Mouse (Mus musculus): ENCODE data around the gene Slc35c1. TPM values are rescaled to one million over a fixed set of nuclear protein-coding genes. Genes with fewer than 3 reads are reported as not detected.

The Slc35c1 gene
- polyA plus RNA-seq, 1 experiment from 2014 or later, result 12.3 TPM

GRCm38 (mm10) chr2:92446656-92447055 lies 13.7 kb downstream of the Slc35c1 start:
- Histone ChIP-seq H3K4me1 (ENCODE audit: control insufficient read depth, low read depth, low read length) (peaks cover 39% of the 10 kb centered on the region), H3K9me3 (replicated peaks; ENCODE audit: control insufficient read depth, low read length) (no peaks in the 10 kb centered on the region), H3K4me2 (ENCODE audit: low read depth, low read length) (no peak overlapping the region), H3K9ac (ENCODE audit: low read depth, low read length) (no peak overlapping the region), H3K36me3 (ENCODE audit: control insufficient read depth, insufficient read depth) (no peaks in the 10 kb centered on the region), H3K4me3 (ENCODE audit: low read depth, low read length) (no peak overlapping the region), H3K27ac (ENCODE audit: low read length) (no peak overlapping the region), H3K27me3 (ENCODE audit: control insufficient read depth, insufficient read depth, low read depth, low read length) (no peaks in the 10 kb centered on the region)
- WGBS (ENCODE audit: insufficient replicate concordance), result 71% methylated on average over 8 of the region's 8 CpGs
- no peak for ATAC-seq (ENCODE audit: low read depth)

- WGBS (ENCODE audit: insufficient replicate concordance), result 52% methylated on average over 9 of the region's 9 CpGs
- Histone ChIP-seq H3K36me3 (ENCODE audit: control insufficient read depth, insufficient read depth) (no peaks in the 10 kb centered on the region), H3K9me3 (replicated peaks; ENCODE audit: control insufficient read depth, low read length) (no peaks in the 10 kb centered on the region), H3K4me2 (ENCODE audit: low read depth, low read length) (no peak overlapping the region; the same call in 1 of the 2 replicates), H3K4me3 (ENCODE audit: low read depth, low read length) (no peak overlapping the region), H3K4me1 (ENCODE audit: control insufficient read depth, low read depth, low read length) (peaks cover 35% of the 10 kb centered on the region), H3K9ac (ENCODE audit: low read depth, low read length) (no peak overlapping the region), H3K27me3 (ENCODE audit: control insufficient read depth, insufficient read depth, low read depth, low read length) (no peaks in the 10 kb centered on the region), H3K27ac (ENCODE audit: low read length) (no peak overlapping the region)
- peak; percentile 70 for ATAC-seq (ENCODE audit: low read depth)
Observed at GRCm38 (mm10) chr2:92445890-92446289, 14.4 kb downstream of the Slc35c1 start.

GRCm38 (mm10) chr2:92444376-92444775 lies 16.0 kb downstream of the Slc35c1 start:
- peak; percentile 85 for ATAC-seq (ENCODE audit: low read depth)

GRCm38 (mm10) chr2:92443313-92443712 lies 17.0 kb downstream of the Slc35c1 start:
- Histone ChIP-seq H3K4me1 (ENCODE audit: control insufficient read depth, low read depth, low read length) (peaks cover 36% of the 10 kb centered on the region), H3K4me3 (ENCODE audit: low read depth, low read length) (no peak overlapping the region), H3K9me3 (replicated peaks; ENCODE audit: control insufficient read depth, low read length) (no peaks in the 10 kb centered on the region), H3K36me3 (ENCODE audit: control insufficient read depth, insufficient read depth) (no peaks in the 10 kb centered on the region), H3K27ac (ENCODE audit: low read length) (no peak overlapping the region), H3K4me2 (ENCODE audit: low read depth, low read length) (no peak overlapping the region), H3K9ac (ENCODE audit: low read depth, low read length) (no peak overlapping the region), H3K27me3 (ENCODE audit: control insufficient read depth, insufficient read depth, low read depth, low read length) (no peaks in the 10 kb centered on the region)
- no peak for ATAC-seq (ENCODE audit: low read depth)
- 64% methylated on average over 4 of the region's 4 CpGs for WGBS (ENCODE audit: insufficient replicate concordance)

More at GRCm38 (mm10) chr2:92444376-92444775, 16.0 kb downstream of the Slc35c1 start:
- no peak overlapping the region for H3K27ac ChIP-seq (ENCODE audit: low read length)
- H3K9ac ChIP-seq (ENCODE audit: low read depth, low read length), result no peak overlapping the region
- no peak overlapping the region for H3K4me2 ChIP-seq (ENCODE audit: low read depth, low read length)
- no peaks in the 10 kb centered on the region for H3K27me3 ChIP-seq (ENCODE audit: control insufficient read depth, insufficient read depth, low read depth, low read length)
- no peaks in the 10 kb centered on the region for H3K36me3 ChIP-seq (ENCODE audit: control insufficient read depth, insufficient read depth)
- WGBS (ENCODE audit: insufficient replicate concordance), result 23% methylated on average over 4 of the region's 4 CpGs
- H3K4me3 ChIP-seq (ENCODE audit: low read depth, low read length), result no peak overlapping the region
- peaks cover 36% of the 10 kb centered on the region for H3K4me1 ChIP-seq (ENCODE audit: control insufficient read depth, low read depth, low read length)
- no peaks in the 10 kb centered on the region for H3K9me3 ChIP-seq (replicated peaks; ENCODE audit: control insufficient read depth, low read length)

GRCm38 (mm10) chr2:92442419-92443001 lies 17.8 kb downstream of the Slc35c1 start:
- Histone ChIP-seq H3K9me3 (replicated peaks; ENCODE audit: control insufficient read depth, low read length) (no peaks in the 10 kb centered on the region), H3K27ac (ENCODE audit: low read length) (no peak overlapping the region), H3K36me3 (ENCODE audit: control insufficient read depth, insufficient read depth) (no peaks in the 10 kb centered on the region), H3K4me1 (ENCODE audit: control insufficient read depth, low read depth, low read length) (peaks cover 40% of the 10 kb centered on the region), H3K4me2 (ENCODE audit: low read depth, low read length) (no peak overlapping the region), H3K4me3 (ENCODE audit: low read depth, low read length) (no peak overlapping the region), H3K27me3 (ENCODE audit: control insufficient read depth, insufficient read depth, low read depth, low read length) (no peaks in the 10 kb centered on the region), H3K9ac (ENCODE audit: low read depth, low read length) (no peak overlapping the region)
- 58% methylated on average over 12 of the region's 12 CpGs for WGBS (ENCODE audit: insufficient replicate concordance)
- no peak for ATAC-seq (ENCODE audit: low read depth)

- Histone ChIP-seq H3K9ac (ENCODE audit: low read depth, low read length) (no peak overlapping the region), H3K4me3 (ENCODE audit: low read depth, low read length) (no peak overlapping the region), H3K4me2 (ENCODE audit: low read depth, low read length) (no peak overlapping the region), H3K9me3 (replicated peaks; ENCODE audit: control insufficient read depth, low read length) (no peaks in the 10 kb centered on the region), H3K27ac (ENCODE audit: low read length) (no peak overlapping the region), H3K27me3 (ENCODE audit: control insufficient read depth, insufficient read depth, low read depth, low read length) (no peaks in the 10 kb centered on the region), H3K4me1 (ENCODE audit: control insufficient read depth, low read depth, low read length) (peaks cover 34% of the 10 kb centered on the region), H3K36me3 (ENCODE audit: control insufficient read depth, insufficient read depth) (no peaks in the 10 kb centered on the region)
- 65% methylated on average over 6 of the region's 6 CpGs for WGBS (ENCODE audit: insufficient replicate concordance)
- ATAC-seq (ENCODE audit: low read depth), result no peak
Observed at GRCm38 (mm10) chr2:92440432-92440831, 19.9 kb downstream of the Slc35c1 start.

GRCm38 (mm10) chr2:92438567-92438966 lies 21.8 kb downstream of the Slc35c1 start:
- ATAC-seq (ENCODE audit: low read depth), result no peak
- H3K27me3 ChIP-seq (ENCODE audit: control insufficient read depth, insufficient read depth, low read depth, low read length), result no peaks in the 10 kb centered on the region
- H3K36me3 ChIP-seq (ENCODE audit: control insufficient read depth, insufficient read depth), result no peaks in the 10 kb centered on the region
- no peak overlapping the region for H3K9ac ChIP-seq (ENCODE audit: low read depth, low read length)
- no peak overlapping the region for H3K4me3 ChIP-seq (ENCODE audit: low read depth, low read length)
- H3K4me2 ChIP-seq (ENCODE audit: low read depth, low read length), result no peak overlapping the region
- no peak overlapping the region for H3K27ac ChIP-seq (ENCODE audit: low read length)
- no peaks in the 10 kb centered on the region for H3K9me3 ChIP-seq (replicated peaks; ENCODE audit: control insufficient read depth, low read length)
- peaks cover 27% of the 10 kb centered on the region for H3K4me1 ChIP-seq (ENCODE audit: control insufficient read depth, low read depth, low read length)
- 41% methylated on average over 3 of the region's 3 CpGs for WGBS (ENCODE audit: insufficient replicate concordance)

GRCm38 (mm10) chr2:92437875-92438274 lies 22.5 kb downstream of the Slc35c1 start:
- no peak for ATAC-seq (ENCODE audit: low read depth)
- no peak overlapping the region for H3K9ac ChIP-seq (ENCODE audit: low read depth, low read length)
- no peaks in the 10 kb centered on the region for H3K9me3 ChIP-seq (replicated peaks; ENCODE audit: control insufficient read depth, low read length)
- H3K27me3 ChIP-seq (ENCODE audit: control insufficient read depth, insufficient read depth, low read depth, low read length), result no peaks in the 10 kb centered on the region
- H3K27ac ChIP-seq (ENCODE audit: low read length), result no peak overlapping the region
- H3K4me1 ChIP-seq (ENCODE audit: control insufficient read depth, low read depth, low read length), result peaks cover 29% of the 10 kb centered on the region
- no peak overlapping the region for H3K4me3 ChIP-seq (ENCODE audit: low read depth, low read length)
- 0% methylated on average over 5 of the region's 5 CpGs for WGBS (ENCODE audit: insufficient replicate concordance)
- no peaks in the 10 kb centered on the region for H3K36me3 ChIP-seq (ENCODE audit: control insufficient read depth, insufficient read depth)
- peak overlapping the region; percentile 22 for H3K4me2 ChIP-seq (ENCODE audit: low read depth, low read length)

- no peak for ATAC-seq (ENCODE audit: low read depth)
- Histone ChIP-seq H3K4me3 (ENCODE audit: low read depth, low read length) (no peak overlapping the region), H3K27me3 (ENCODE audit: control insufficient read depth, insufficient read depth, low read depth, low read length) (no peaks in the 10 kb centered on the region), H3K4me2 (ENCODE audit: low read depth, low read length) (no peak overlapping the region; the same call in 1 of the 2 replicates), H3K9ac (ENCODE audit: low read depth, low read length) (no peak overlapping the region), H3K9me3 (replicated peaks; ENCODE audit: control insufficient read depth, low read length) (no peaks in the 10 kb centered on the region), H3K4me1 (ENCODE audit: control insufficient read depth, low read depth, low read length) (peaks cover 32% of the 10 kb centered on the region), H3K27ac (ENCODE audit: low read length) (no peak overlapping the region), H3K36me3 (ENCODE audit: control insufficient read depth, insufficient read depth) (no peaks in the 10 kb centered on the region)
- 35% methylated on average over 4 of the region's 4 CpGs for WGBS (ENCODE audit: insufficient replicate concordance)
Observed at GRCm38 (mm10) chr2:92437366-92437765, 23.0 kb downstream of the Slc35c1 start.

All from liver, embryonic 16.5 days (tissue).